Mouse (Mus musculus) stomach, embryonic 16.5 days (tissue): Measurements from ENCODE around the gene Hdac4. TPM values are rescaled to one million over a fixed set of nuclear protein-coding genes. Genes with fewer than 3 reads are reported as not detected.

Experiments used
- ATAC-seq: fragments of 200-750 bp; cut with Nextera tagmentation; 2 replicates; pipeline ENCODE4 v1.8.0; 2017; ENCODE audit warnings: moderate number of reproducible peaks, moderate TSS enrichment; ENCODE audit not compliant: insufficient read depth, low FRiP score
- H3K27ac ChIP-seq: fragments of 300-500 bp; sonication (generic); 2 replicates; pipeline ENCODE4 v1.5.1; 2014; ENCODE audit warnings: low read length
- H3K27me3 ChIP-seq: fragments of 300-500 bp; sonication (generic); 2 replicates; pipeline ENCODE4 v1.6.1; 2014; ENCODE audit warnings: low read length, control low read depth, mixed read lengths; ENCODE audit not compliant: control insufficient read depth, insufficient read depth
- H3K36me3 ChIP-seq: fragments of 300-500 bp; sonication (generic); 2 replicates; pipeline ENCODE4 v1.6.1; 2014; ENCODE audit warnings: low read length; ENCODE audit not compliant: control insufficient read depth, insufficient read depth
- H3K4me1 ChIP-seq: fragments of 300-500 bp; sonication (generic); 2 replicates; pipeline ENCODE4 v1.6.1; 2014; ENCODE audit warnings: low read length, control low read depth, mixed read lengths; ENCODE audit not compliant: control insufficient read depth, insufficient read depth
- H3K4me2 ChIP-seq: fragments of 300-500 bp; sonication (generic); 2 replicates; pipeline ENCODE4 v1.6.1; 2014; ENCODE audit warnings: low read depth, low read length, mixed read lengths
- H3K4me3 ChIP-seq: fragments of 300-500 bp; sonication (generic); replicated peaks from 2 replicates; pipeline ENCODE4 v1.5.1; 2014; ENCODE audit warnings: mild to moderate bottlenecking, low read length
- H3K9ac ChIP-seq: fragments of 300-500 bp; sonication (generic); 2 replicates; pipeline ENCODE4 v1.6.1; 2014; ENCODE audit warnings: low read length
- H3K9me3 ChIP-seq: fragments of 300-500 bp; sonication (generic); replicated peaks from 2 replicates; pipeline ENCODE4 v1.6.1; 2016; ENCODE audit warnings: low read length, control low read depth; ENCODE audit not compliant: control insufficient read depth
- WGBS: fragments of 180-500 bp; shearing (Covaris S2); extraction: QIAGEN DNeasy Blood & Tissue Kit; methylation state at CpG from one replicate; pipeline ENCODE4 v1.1.7; 2014; 5-methylcytosine and 5-hydroxymethylcytosine counted together
- polyA plus RNA-seq: library from polyadenylated mRNA; unstranded; fragments of >200 nt; fragmentation: Nextera tagmentation; extraction: Ambion mirVana; gene quantifications from 2 replicates; pipeline ENCODE4 v1.2.1, GENCODE M21; 2015

The Hdac4 gene
- polyA plus RNA-seq, 1 experiment from 2014 or later = 15.7 TPM

DNA sequence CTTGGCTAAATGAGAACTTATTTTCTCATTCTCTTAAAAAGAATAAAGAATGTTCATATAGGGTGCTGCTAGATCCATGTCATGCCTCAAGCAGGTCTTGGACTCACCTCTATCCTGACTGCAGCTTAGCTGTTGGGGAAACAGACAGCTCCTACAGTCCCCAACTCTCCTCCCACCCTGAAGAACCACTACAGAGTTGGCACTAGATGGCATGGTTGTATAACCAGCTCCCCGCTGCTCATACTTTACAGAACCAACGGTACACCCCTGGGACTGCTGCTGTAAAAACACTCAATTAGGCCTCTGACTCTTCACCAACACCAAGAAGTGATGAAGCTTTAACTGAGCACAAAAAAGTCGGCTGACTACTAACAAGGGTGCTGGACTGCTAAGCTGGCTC is 235.6 kb downstream of the Hdac4 start:
- ATAC-seq = no peak
- WGBS = 84% methylated on average over 3 of the region's 3 CpGs
- no peaks in the 10 kb centered on the region for H3K4me1 ChIP-seq
- H3K4me3 ChIP-seq = no peak overlapping the region
- no peak overlapping the region for H3K9ac ChIP-seq
- H3K9me3 ChIP-seq = no peaks in the 10 kb centered on the region
- H3K36me3 ChIP-seq = peaks cover 5% of the 10 kb centered on the region; the same call in 1 of the 2 replicates
- no peak overlapping the region for H3K27ac ChIP-seq
- H3K27me3 ChIP-seq = no peaks in the 10 kb centered on the region
- no peak overlapping the region for H3K4me2 ChIP-seq

GRCm38 (mm10) chr1:91959044-91959443 is 236.5 kb downstream of the Hdac4 start:
- no peak for ATAC-seq
- 91% methylated on average over 5 of the region's 5 CpGs for WGBS

GRCm38 (mm10) chr1:91956229-91956628 is 239.3 kb downstream of the Hdac4 start:
- Histone ChIP-seq H3K27me3 (no peaks in the 10 kb centered on the region), H3K27ac (no peak overlapping the region), H3K9ac (no peak overlapping the region), H3K4me3 (no peak overlapping the region), H3K4me2 (no peak overlapping the region), H3K4me1 (no peaks in the 10 kb centered on the region), H3K9me3 (no peaks in the 10 kb centered on the region), H3K36me3 (peaks cover 5% of the 10 kb centered on the region; the same call in 1 of the 2 replicates)
- ATAC-seq = 0 out of 2 replicates have a peak, but pooled peaks have one; percentile 34
- WGBS = 55% methylated on average over 4 of the region's 4 CpGs

More at GRCm38 (mm10) chr1:91959044-91959443, 236.5 kb downstream of the Hdac4 start:
- Histone ChIP-seq H3K4me1 (no peaks in the 10 kb centered on the region), H3K27me3 (no peaks in the 10 kb centered on the region), H3K27ac (no peak overlapping the region), H3K9me3 (no peaks in the 10 kb centered on the region), H3K9ac (no peak overlapping the region), H3K4me2 (no peak overlapping the region), H3K36me3 (peaks cover 5% of the 10 kb centered on the region; the same call in 1 of the 2 replicates), H3K4me3 (no peak overlapping the region)

DNA sequence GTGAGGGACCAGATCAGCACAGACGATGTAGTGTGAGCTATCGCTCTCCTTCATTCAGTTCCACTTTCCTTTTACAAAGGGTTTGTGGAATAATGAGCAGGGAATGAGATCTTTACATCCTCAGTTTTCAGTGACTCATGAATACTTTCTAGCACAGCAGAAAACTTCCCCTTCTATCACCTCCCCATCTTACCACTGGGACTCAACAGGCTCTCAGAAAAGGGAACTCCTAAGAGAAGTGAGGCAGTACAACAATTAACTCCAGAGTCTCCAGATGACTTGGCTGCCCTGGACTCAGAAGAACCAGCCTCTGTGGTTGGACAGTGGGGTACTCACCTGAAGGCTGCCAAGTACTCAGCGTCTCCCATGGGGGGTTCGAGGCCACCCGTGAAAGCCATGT is 240.5 kb downstream of the Hdac4 start:
- no peak for ATAC-seq
- Histone ChIP-seq H3K9ac (no peak overlapping the region), H3K4me2 (no peak overlapping the region), H3K27me3 (no peaks in the 10 kb centered on the region), H3K4me3 (no peak overlapping the region), H3K4me1 (no peaks in the 10 kb centered on the region), H3K9me3 (no peaks in the 10 kb centered on the region), H3K36me3 (peaks cover 5% of the 10 kb centered on the region; the same call in 1 of the 2 replicates), H3K27ac (no peak overlapping the region)
- WGBS = 92% methylated on average over 5 of the region's 5 CpGs

- Histone ChIP-seq H3K4me3 (no peak overlapping the region), H3K36me3 (peaks cover 5% of the 10 kb centered on the region; the same call in 1 of the 2 replicates), H3K9me3 (no peaks in the 10 kb centered on the region), H3K9ac (no peak overlapping the region), H3K27ac (no peak overlapping the region), H3K4me1 (no peaks in the 10 kb centered on the region), H3K27me3 (no peaks in the 10 kb centered on the region), H3K4me2 (no peak overlapping the region)
- ATAC-seq = no peak
- WGBS = 75% methylated on average over 6 of the region's 6 CpGs
These were observed 242.6 kb downstream of the Hdac4 start for GRCm38 (mm10) chr1:91952912-91953311.

DNA sequence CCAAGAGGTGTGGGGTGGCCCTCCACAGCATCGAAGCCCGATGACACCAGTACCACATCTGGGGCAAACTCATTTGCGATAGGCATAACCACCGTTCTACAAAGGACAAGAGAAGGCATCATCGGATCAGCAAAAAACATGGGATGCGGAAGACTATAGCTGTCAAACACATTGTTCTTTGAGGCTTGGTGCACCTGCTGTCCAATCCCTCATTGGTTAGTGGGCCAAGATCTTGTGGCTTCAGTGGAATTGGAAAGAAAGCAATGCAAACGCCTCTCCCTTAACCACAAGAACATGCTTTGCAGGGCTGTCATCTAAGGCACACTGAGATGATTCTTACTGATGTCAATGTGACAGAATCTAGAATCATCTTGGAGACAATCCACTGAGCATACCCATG is 248.1 kb downstream of the Hdac4 start:
- ATAC-seq = no peak
- Histone ChIP-seq H3K27ac (no peak overlapping the region), H3K4me3 (no peak overlapping the region), H3K4me2 (no peak overlapping the region), H3K4me1 (no peaks in the 10 kb centered on the region), H3K9me3 (no peaks in the 10 kb centered on the region), H3K27me3 (no peaks in the 10 kb centered on the region), H3K9ac (no peak overlapping the region), H3K36me3 (no peaks in the 10 kb centered on the region)
- WGBS = 95% methylated on average over 7 of the region's 7 CpGs

DNA sequence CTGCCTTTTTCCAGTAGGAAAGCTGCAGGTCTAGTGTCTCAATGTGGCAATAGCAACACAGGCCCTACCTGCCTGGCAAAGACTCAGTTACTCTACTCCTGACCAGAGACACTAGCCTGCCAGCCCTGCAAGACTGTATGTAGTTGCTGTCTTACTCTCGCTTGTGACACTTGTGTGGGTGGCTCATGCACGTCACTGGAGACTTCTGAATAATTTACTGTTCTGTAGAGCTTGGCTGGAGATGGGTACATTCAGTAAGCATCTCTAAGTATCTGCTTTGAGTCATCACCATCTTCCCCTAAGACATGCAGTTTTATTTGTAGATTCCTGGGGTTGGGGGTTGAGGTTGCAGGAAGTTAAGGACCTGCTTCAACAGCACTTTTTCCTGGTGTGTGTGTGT is 252.9 kb downstream of the Hdac4 start:
- H3K4me2 ChIP-seq = no peak overlapping the region
- H3K4me1 ChIP-seq = no peaks in the 10 kb centered on the region
- H3K27ac ChIP-seq = no peak overlapping the region
- no peak overlapping the region for H3K9ac ChIP-seq
- no peak for ATAC-seq
- WGBS = 87% methylated on average over 2 of the region's 2 CpGs
- H3K4me3 ChIP-seq = no peak overlapping the region
- no peaks in the 10 kb centered on the region for H3K27me3 ChIP-seq
- H3K9me3 ChIP-seq = no peaks in the 10 kb centered on the region
- H3K36me3 ChIP-seq = no peaks in the 10 kb centered on the region

DNA sequence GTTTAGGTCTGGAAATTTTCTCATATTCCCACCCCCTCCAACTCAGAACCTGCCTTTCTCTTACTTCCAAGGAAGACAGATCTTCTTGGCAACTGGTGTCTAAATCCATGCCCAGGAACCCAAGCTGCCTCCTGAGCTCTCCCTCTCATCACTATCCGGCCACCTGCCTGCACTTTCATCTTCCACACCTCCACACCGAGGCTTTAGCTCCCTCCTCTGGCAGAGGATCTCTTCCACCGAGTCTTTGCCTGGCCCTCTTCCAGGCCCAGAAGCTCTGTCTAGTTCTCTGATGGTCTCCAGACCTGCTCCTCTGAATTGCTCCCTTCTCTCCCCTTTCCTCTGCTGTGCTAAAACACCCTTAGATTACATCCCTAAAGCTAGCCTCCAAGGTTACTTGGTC is 253.5 kb downstream of the Hdac4 start:
- Histone ChIP-seq H3K36me3 (no peaks in the 10 kb centered on the region), H3K4me2 (no peak overlapping the region), H3K4me1 (no peaks in the 10 kb centered on the region), H3K27ac (no peak overlapping the region), H3K9ac (no peak overlapping the region), H3K4me3 (no peak overlapping the region), H3K9me3 (no peaks in the 10 kb centered on the region), H3K27me3 (no peaks in the 10 kb centered on the region)
- no peak for ATAC-seq
- WGBS = 42% methylated on average over 3 of the region's 3 CpGs

DNA sequence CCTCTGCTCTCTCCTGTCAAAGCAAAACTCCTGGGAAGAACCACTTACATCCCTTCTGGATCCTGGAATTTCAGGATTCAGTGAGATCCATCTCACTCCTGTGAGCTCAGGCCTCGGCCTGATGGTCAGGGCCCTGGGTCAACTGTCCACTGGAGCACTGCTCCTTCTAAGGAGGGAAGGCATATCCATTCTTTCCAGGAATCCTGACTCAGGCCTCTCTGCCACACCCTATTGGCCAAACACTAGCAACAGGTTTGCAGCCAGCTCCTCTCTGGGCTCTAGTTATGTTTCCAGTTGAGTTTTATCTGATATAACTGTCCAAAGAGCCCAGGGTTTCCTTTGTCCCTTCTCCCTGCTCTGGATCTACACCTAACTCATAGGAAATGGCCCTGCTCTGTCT is 254.4 kb downstream of the Hdac4 start:
- ATAC-seq = no peak
- no peak overlapping the region for H3K27ac ChIP-seq
- 83% methylated on average over 1 of the region's 1 CpGs for WGBS
- no peak overlapping the region for H3K4me2 ChIP-seq
- H3K9me3 ChIP-seq = no peaks in the 10 kb centered on the region
- H3K36me3 ChIP-seq = no peaks in the 10 kb centered on the region
- H3K4me1 ChIP-seq = no peaks in the 10 kb centered on the region
- H3K9ac ChIP-seq = no peak overlapping the region
- no peaks in the 10 kb centered on the region for H3K27me3 ChIP-seq
- H3K4me3 ChIP-seq = no peak overlapping the region

DNA sequence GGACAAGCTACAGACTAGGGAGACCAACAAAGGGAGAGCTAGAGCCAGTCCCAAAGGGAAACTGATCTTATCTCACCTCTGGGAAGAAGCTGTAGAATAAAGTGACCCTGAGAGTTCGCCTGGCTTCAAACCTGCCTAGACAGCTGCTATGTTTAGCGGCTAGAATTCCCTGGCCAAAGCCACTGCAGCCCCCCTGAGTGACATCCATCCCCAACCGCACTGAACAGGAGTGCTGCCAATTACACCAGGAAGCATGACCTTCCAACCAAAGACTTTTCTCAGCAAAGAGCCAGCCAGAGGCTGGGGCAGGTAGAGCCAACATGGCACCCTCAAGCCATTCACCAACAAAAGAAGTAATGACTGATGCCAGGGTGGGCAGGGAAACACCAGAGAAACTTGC is 260.3 kb downstream of the Hdac4 start:
- H3K27ac ChIP-seq = no peak overlapping the region
- no peak overlapping the region for H3K4me3 ChIP-seq
- H3K9ac ChIP-seq = no peak overlapping the region
- H3K4me1 ChIP-seq = no peaks in the 10 kb centered on the region
- H3K27me3 ChIP-seq = no peaks in the 10 kb centered on the region
- no peak for ATAC-seq
- WGBS = 83% methylated on average over 3 of the region's 3 CpGs
- no peaks in the 10 kb centered on the region for H3K9me3 ChIP-seq
- H3K4me2 ChIP-seq = no peak overlapping the region
- H3K36me3 ChIP-seq = peaks cover 6% of the 10 kb centered on the region; the same call in 1 of the 2 replicates
